Mouse (Mus musculus) subcutaneous adipose tissue, adult 2 months (tissue): ENCODE measurements around the gene Gm15140. TPM values are rescaled to one million over a fixed set of nuclear protein-coding genes. Genes with fewer than 3 reads are reported as not detected.

ENCODE experiments used
- polyA plus RNA-seq: library from polyadenylated mRNA; depleted of rRNA; stranded (reverse); fragments of >200 nt; gene quantifications from 2 replicates; pipeline ENCODE4 v1.2.3, GENCODE M21; 2012; ENCODE audit warnings: low replicate concordance; rRNA removed

The Gm15140 gene
- not detected in 2 replicates for polyA plus RNA-seq

GRCm38 (mm10) chrX:154120585-154120984, at the start of gene Gm15140:
TSS of gene Gm15140 (minus strand) at chrX:154120685.

Other genes starting within 250 kb of the Gm15140 start
- not detected in 2 replicates for gene Samt1, start 108.0 kb downstream of the Gm15140 start, polyA plus RNA-seq
- gene 4921511M17Rik, start 86.9 kb downstream of the Gm15140 start, polyA plus RNA-seq, result not detected in 2 replicates
- gene Gm10057, start 65.6 kb downstream of the Gm15140 start, polyA plus RNA-seq, result not detected in 2 replicates
- gene 4930524N10Rik, start 222.7 kb upstream of the Gm15140 start, polyA plus RNA-seq, result not detected in 2 replicates